Mouse (Mus musculus) monocyte, adult 5-6 weeks (primary cell): Measurements from ENCODE around the gene Kmt2c. TPM values are rescaled to one million over a fixed set of nuclear protein-coding genes. Genes with fewer than 3 reads are reported as not detected.
A peak's percentile ranks its signal among the peaks of the same experiment; 100 is the strongest.
"Not testable (repeated sequence)": the region's sequence is repeated elsewhere in the genome, so short reads cannot be mapped to it uniquely, and the experiment has no call there.

Source experiments
- ATAC-seq: fragments of 153-309, 156-312 bp; replicated peaks from 2 replicates; pipeline ENCODE4 v1.8.0; 2017; ENCODE audit warnings: mild to moderate bottlenecking; ENCODE audit not compliant: low TSS enrichment, insufficient number of reproducible peaks, severe bottlenecking, poor library complexity, low FRiP score
- total RNA-seq: library from RNA; stranded (forward); fragments of 200-1000, 200-491, 200-594 nt; gene quantifications from 3 replicates; pipeline ENCODE4 v1.2.3, GENCODE M21; 2017

Gene Kmt2c
- total RNA-seq, 1 experiment from 2014 or later: 77.4 TPM

DNA sequence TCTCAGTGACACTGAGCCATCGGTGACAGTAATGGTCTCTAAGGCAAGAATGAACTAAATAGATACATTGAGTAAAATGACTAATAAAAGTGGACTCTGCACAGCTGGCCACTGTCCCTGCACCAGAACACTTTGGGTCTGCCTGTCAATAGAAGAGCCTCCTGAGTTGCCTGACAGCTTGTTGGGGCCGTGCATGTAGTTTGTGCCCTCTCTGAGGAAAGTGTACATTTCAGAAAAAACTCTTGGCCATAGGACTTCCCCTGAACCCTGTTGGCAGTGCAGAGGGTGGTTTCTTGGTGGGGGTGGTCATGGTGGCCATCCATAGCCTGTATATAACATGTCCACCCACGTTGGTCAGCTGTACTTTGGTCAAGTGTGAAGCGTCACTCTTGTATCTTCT, 244.1 kb downstream of the Kmt2c start:
- ATAC-seq: no peak

DNA sequence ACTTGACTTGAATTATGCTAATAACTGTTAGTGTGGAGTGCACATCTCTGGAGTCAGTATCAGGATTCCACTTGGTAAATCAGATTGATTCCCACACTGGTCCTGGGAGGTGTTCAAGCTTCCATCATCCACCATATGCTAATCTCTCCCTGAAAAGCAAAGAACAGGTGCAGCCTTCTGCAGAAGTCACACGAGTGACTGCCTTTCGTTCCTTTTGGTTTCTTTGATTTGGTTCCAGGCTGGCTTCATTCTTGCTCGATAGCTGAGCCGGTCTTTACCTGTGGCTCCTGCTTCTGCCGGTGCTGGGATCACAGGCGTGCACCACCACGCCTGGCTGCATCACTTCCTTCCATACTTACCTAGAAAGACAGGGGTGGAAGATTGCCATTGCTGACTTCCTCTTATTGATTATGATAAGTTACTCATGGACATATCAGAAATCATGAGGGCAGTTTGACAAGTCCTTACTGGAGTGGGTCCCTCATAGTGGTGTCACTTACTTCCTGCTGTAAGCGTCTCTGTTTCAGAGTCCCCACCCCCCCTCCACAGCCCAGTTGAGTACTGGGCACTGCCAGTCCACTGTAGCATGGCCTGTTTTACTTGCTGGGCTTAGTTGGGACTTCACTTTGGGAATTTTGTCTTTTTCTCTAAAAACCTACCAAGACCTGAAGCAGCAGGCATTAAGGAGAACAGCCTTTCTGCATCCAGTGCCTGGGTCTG, 245.6 kb downstream of the Kmt2c start:
- no peak for ATAC-seq

DNA sequence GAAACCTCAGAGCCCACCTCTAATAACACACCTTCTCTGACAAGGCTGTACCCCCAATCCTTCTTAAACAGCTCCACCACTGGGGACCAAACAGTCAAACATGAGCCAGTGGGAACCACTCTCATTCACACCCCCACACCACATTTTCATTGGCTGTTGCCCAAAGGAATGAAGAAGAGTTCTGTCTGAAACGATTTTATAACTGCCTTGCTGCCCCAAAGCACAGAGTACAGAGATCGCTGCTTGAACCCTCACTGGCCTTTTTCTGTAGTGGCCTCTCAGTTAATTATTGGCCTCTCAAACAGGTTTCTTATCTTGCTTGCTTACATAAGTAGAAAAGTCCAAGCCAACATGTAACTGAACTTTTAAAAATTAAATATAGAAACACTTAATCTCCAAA, 246.2 kb downstream of the Kmt2c start:
- ATAC-seq: no peak

DNA sequence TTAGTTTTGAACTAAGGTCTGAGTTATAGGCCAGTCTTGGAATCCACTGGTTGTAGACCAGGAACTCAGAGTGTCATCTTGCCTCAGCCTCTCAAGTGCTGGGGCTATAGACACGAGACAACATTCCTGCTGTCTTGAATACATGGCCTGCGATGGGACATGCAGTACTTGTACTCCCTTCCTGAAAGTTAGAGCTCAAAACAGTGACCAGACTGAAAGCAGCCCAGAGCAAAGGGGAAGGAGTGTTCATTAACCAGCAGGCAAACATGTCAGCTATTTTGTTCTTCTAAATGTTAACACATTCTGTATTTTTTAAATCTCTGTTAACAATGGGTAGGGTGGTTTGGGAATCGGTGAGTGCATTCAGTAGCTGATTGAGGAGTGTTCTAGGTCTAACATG, 251.5 kb downstream of the Kmt2c start:
- no peak for ATAC-seq

DNA sequence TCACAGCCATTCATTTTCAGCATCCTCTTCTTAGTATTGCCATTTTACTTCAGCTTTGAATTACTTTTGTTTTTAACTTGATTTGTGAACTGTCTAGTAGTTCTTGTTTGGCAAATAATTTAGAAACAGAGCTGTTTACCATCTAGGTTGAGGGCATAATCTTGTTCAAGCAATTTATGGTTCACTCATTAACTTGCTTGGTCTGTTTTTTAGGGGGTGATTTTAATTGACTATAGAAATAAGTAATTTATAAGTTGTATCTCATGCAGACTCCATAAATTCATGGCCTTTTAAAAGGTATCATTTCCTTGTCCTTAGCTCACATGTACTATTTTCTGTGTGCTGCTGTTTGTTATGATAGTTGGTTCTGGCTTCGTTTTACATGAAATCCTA, 252.1 kb downstream of the Kmt2c start:
- ATAC-seq: no peak

DNA sequence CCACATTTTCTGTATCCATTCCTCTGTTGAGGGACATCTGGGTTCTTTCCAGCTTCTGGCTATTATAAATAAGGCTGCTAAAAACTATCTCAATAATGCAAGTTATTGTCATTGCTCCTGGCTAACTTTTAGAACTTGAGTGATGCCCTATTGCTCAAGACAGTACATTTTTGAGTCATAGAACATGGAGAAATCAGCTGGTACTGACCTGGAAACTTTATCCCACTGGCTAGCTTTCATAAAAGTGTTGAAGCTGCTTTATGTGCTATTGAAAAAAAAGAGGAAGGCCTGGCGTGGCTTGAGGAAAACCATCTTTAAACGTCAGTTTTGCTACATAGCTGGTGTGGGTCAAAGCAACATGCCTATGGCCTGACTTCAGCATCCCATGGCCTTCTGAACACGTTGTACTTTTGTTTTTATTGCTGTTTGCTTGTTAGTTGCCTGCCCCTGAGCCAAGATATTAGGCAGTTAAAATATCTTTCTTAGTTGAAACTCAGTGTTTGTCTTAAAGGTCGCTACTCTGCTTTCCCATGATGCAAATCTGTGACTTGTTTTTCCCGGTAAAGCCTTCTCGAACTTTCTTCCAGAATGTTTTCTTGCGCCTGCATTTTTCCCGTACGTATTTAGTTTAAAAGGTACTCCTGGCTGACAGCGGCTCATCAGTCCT, 252.6 kb downstream of the Kmt2c start:
- no peak for ATAC-seq

DNA sequence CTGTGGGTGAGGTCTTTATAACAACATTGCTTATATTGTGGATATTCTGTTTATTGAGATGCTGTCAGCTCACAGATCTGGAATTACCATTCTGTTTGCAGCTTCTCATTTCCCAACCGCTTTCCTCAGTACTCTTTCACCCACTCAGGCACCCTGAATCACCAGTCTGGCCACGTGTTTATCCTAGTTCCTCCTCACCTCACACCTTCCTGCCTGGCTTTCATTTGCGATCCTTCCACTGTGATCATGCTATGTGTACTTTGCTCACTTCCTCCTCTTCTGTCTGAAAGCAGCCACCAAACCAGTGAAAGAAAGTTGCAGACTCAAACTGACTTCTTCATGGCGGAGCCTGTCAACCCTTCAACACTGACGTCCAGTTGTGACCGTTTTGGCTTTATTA, 255.5 kb downstream of the Kmt2c start:
- ATAC-seq: no peak

DNA sequence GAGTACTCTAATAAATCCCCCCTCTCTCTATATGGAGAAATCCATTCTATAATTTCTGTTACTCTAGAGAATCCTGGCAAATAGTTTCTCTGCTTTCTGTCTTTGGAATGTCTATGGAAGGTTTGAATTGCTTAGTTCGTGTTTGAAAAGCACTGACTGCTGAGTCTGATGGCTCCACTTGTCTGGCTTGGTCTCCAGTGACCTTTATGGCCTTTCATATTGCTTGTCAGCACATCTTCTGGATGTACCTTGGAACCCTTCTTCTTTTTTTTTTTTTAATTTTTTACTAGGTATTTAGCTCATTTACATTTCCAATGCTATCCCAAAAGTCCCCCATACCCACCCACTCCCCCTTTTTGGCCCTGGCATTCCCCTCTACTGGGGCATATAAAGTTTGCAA, 274.2 kb downstream of the Kmt2c start:
- not testable (repeated sequence) for ATAC-seq

DNA sequence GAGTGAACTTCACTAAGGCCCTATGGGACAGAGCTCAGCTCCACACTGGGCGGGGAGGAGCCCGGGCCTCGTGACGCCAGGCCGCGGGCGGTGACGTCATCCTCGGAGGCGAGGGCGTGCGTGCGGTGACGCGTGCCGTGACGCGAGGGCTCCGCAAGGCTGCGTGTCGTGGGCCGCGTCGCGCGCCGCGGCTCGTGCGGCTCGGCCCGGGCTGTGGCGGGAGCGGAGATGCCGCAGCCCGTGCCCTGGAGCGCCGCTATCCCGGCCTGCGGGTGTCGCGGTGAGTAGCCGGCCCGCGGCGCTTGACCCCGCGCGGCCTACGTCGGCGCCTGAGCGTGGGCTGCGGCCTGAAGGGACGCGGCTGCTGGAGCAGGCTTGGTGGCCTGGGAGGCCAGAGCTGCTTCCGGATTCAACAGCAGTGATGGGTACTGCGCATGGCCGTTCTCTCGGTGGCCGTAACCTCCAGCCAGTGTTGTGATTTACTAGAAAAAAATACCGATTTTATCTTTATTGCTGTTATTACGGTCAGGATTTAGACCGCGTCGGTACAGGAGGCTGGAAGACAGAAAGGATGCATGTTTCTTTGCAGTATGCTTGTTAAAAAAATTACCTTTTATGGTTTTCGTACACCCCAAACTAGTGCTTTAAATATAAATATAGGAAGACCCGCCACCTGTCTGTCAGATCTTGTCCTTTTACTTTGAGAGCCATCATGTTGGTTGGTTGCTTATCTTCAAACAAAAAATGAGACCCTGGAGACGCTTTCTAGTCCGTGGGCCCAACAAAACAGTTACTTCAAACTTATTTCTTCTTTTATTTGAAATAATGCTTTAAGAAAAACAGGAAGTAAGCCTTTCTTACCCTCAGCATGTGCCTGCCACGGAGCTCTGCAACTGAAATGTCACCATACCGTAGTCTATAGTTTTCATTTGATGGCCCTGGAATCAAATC, 275.6 kb downstream of the Kmt2c start, which contains the start of gene E130116L18Rik:
E130116L18Rik (minus strand) TSS at position 402 of the 951 bp plus-strand sequence.
- ATAC-seq: peak; percentile 84

Other genes with a start within 250 kb of the Kmt2c start
- not detected in 3 replicates for gene Cct8l1, start 17.3 kb upstream of the Kmt2c start, total RNA-seq
- gene Xrcc2, start 207.0 kb upstream of the Kmt2c start, total RNA-seq: 9.1 to 17.6 TPM (median 11.4 TPM) in 3 replicates